Mouse (Mus musculus) adrenal gland, adult 18-20 months (tissue): ENCODE measurements around the gene Hs6st3. TPM values are rescaled to one million over a fixed set of nuclear protein-coding genes. Genes with fewer than 3 reads are reported as not detected.

Experiments used
- DNase-seq, 2 experiments: peaks; one replicate each; pipeline ENCODE4 v3.0.0; 2021 to 2022; ENCODE audit warnings: low spot score in 2 of 2
- total RNA-seq, 2 experiments: library from RNA; stranded (reverse); gene quantifications; 1 replicate in 1 of 2; 2 replicates in 1 of 2; pipeline ENCODE4 v1.2.3; 2021

Hs6st3 gene
- total RNA-seq, 2 experiments from 2014 or later, result 0.36 to 0.90 TPM

GRCm38 (mm10) chr14:119779982-119780588 is 641.9 kb downstream of the Hs6st3 start:
- DNase-seq, result no peak

- DNase-seq, result no peak
These were observed 643.0 kb downstream of the Hs6st3 start for GRCm38 (mm10) chr14:119781111-119781510.

- DNase-seq, result no peak
These were observed 651.3 kb downstream of the Hs6st3 start for GRCm38 (mm10) chr14:119789457-119789856.

GRCm38 (mm10) chr14:119797172-119797850 is 659.2 kb downstream of the Hs6st3 start:
- DNase-seq, result no peak

GRCm38 (mm10) chr14:119798561-119798960 is 660.4 kb downstream of the Hs6st3 start:
- no peak for DNase-seq

GRCm38 (mm10) chr14:119800856-119801255 is 662.7 kb downstream of the Hs6st3 start:
- DNase-seq, result no peak

GRCm38 (mm10) chr14:119813898-119814297 is 675.8 kb downstream of the Hs6st3 start:
- DNase-seq, result no peak

- DNase-seq, result peak in 1 of 2 experiments; percentile 33
These were observed 677.5 kb downstream of the Hs6st3 start for GRCm38 (mm10) chr14:119815616-119816015.

- DNase-seq, result peak in 1 of 2 experiments; percentile 20
These were observed 682.4 kb downstream of the Hs6st3 start for GRCm38 (mm10) chr14:119820562-119820961.

GRCm38 (mm10) chr14:119831165-119832011 is 693.2 kb downstream of the Hs6st3 start:
- DNase-seq, result no peak

- no peak for DNase-seq
These were observed 693.8 kb downstream of the Hs6st3 start for GRCm38 (mm10) chr14:119832012-119832325.

- DNase-seq, result no peak
These were observed 694.8 kb downstream of the Hs6st3 start for GRCm38 (mm10) chr14:119832940-119833339.

- no peak for DNase-seq
These were observed 696.0 kb downstream of the Hs6st3 start for GRCm38 (mm10) chr14:119834008-119834700.

- no peak for DNase-seq
These were observed 697.9 kb downstream of the Hs6st3 start for GRCm38 (mm10) chr14:119836051-119836450.

GRCm38 (mm10) chr14:119847540-119847939 is 709.4 kb downstream of the Hs6st3 start:
- no peak for DNase-seq

GRCm38 (mm10) chr14:119848759-119849298 is 710.7 kb downstream of the Hs6st3 start:
- DNase-seq, result no peak

GRCm38 (mm10) chr14:119849338-119849737 is 711.2 kb downstream of the Hs6st3 start:
- no peak for DNase-seq

- DNase-seq, result no peak
These were observed 714.0 kb downstream of the Hs6st3 start for GRCm38 (mm10) chr14:119852139-119852538.

GRCm38 (mm10) chr14:119857338-119858291 is 719.5 kb downstream of the Hs6st3 start:
- no peak for DNase-seq

GRCm38 (mm10) chr14:119873617-119874016 is 735.5 kb downstream of the Hs6st3 start:
- no peak for DNase-seq
